In the genomic region with DNA sequence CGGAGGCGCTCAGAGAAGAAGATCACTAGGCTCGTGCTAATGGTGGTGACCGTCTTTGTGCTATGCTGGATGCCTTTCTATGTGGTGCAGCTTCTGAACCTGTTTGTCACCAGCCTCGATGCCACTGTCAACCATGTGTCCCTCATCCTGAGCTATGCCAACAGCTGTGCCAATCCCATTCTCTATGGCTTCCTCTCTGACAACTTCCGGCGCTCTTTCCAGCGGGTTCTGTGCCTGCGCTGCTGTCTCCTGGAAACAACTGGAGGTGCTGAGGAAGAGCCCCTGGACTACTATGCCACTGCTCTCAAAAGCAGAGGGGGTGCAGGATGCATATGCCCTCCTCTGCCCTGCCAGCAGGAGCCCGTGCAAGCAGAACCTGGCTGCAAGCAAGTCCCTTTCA, we compare ENCODE assay signal across 11 mouse cellular contexts. TPM values are rescaled to one million over a fixed set of nuclear protein-coding genes. Genes with fewer than 3 reads are reported as not detected.
DNase-seq lines count a peak whose midpoint lies in the region; ATAC-seq and TF ChIP-seq lines count a peak whose summit lies in the region.
"Had no signal": no experiment of that assay in that cellular context is flagged by ENCODE, and none has a peak within 500 bp of the region (broad histone marks: within the 10 kb centered on the region; RNA-seq: fewer than 3 reads in every experiment).

No protein-coding gene starts in this region.

- WGBS in hindbrain, embryonic 12.5 days: 65% methylated on average over 10 of the region's 10 CpGs
- WGBS in hindbrain, embryonic 11.5 days: 72% methylated on average over 10 of the region's 10 CpGs
- WGBS in forebrain, embryonic 14.5 days: 76% methylated on average over 10 of the region's 10 CpGs
- WGBS in midbrain, embryonic 11.5 days: 69% methylated on average over 10 of the region's 10 CpGs
- 51% methylated on average over 10 of the region's 10 CpGs for WGBS in liver, embryonic 12.5 days (ENCODE audit: insufficient replicate concordance)

- H3K4me2 ChIP-seq in hindbrain, embryonic 12.5 days (replicated peaks): peak overlapping the region; percentile 98
- no peak overlapping the region for H3K4me2 ChIP-seq in hindbrain, embryonic 11.5 days (replicated peaks; ENCODE audit: low read depth, low read length)
- peak overlapping the region; percentile 92 for H3K4me2 ChIP-seq in forebrain, embryonic 14.5 days (ENCODE audit: low read length)
- H3K4me2 ChIP-seq in midbrain, embryonic 11.5 days: no peak overlapping the region
- no peak overlapping the region for H3K4me2 ChIP-seq in liver, embryonic 12.5 days

- H3K9ac ChIP-seq in hindbrain, embryonic 12.5 days: no peak overlapping the region
- H3K9ac ChIP-seq in hindbrain, embryonic 11.5 days (ENCODE audit: low read depth, low read length): no peak overlapping the region
- no peak overlapping the region for H3K9ac ChIP-seq in ES-E14 (ENCODE audit: insufficient read depth, low read depth, low read length, poor library complexity, severe bottlenecking)
- H3K9ac ChIP-seq in forebrain, embryonic 14.5 days (ENCODE audit: low read length): no peak overlapping the region
- no peak overlapping the region for H3K9ac ChIP-seq in midbrain, embryonic 11.5 days (ENCODE audit: low read length)
- no peak overlapping the region for H3K9ac ChIP-seq in liver, embryonic 12.5 days
- H3K9ac ChIP-seq: liver, embryonic 13.5 days had no signal

- 0 out of 2 replicates have a peak overlapping the region, but pooled peaks have one; percentile 61 for H3K4me3 ChIP-seq in hindbrain, embryonic 12.5 days
- H3K4me3 ChIP-seq in hindbrain, embryonic 11.5 days (ENCODE audit: low read depth, low read length): no peak overlapping the region
- peak overlapping the region; percentile 64 to 65; a peak in 2 of 4 replicates for H3K4me3 ChIP-seq in ES-E14 (ENCODE audit: insufficient read depth in 1 of 2, low read depth in 1 of 2, low read length in 2 of 2, poor library complexity in 1 of 2, severe bottlenecking in 1 of 2)
- H3K4me3 ChIP-seq in forebrain, embryonic 14.5 days (ENCODE audit: low read depth, low read length): peak overlapping the region; percentile 50; the same call in 1 of the 2 replicates
- H3K4me3 ChIP-seq in midbrain, embryonic 11.5 days (ENCODE audit: low read depth, low read length): no peak overlapping the region
- no peak overlapping the region for H3K4me3 ChIP-seq in liver, embryonic 12.5 days
- H3K4me3 ChIP-seq: erythroblast, embryonic 14.5 days had no signal

- DNase-seq in hindbrain, embryonic 11.5 days (ENCODE audit: low spot score): no peak
- DNase-seq in ES-E14 (ENCODE audit: low read depth, low spot score): no peak
- DNase-seq in forebrain, embryonic 14.5 days (ENCODE audit: low spot score): no peak
- DNase-seq in midbrain, embryonic 11.5 days (ENCODE audit: low spot score, missing footprints): peak; percentile 83
- no peak for DNase-seq in adrenal gland, adult 18-20 months (ENCODE audit: low spot score in 2 of 2)
- DNase-seq in cerebellum, postnatal 14 days: no peak
- DNase-seq: liver, embryonic 13.5 days had no signal

- ATAC-seq in hindbrain, embryonic 12.5 days (ENCODE audit: low FRiP score): no peak; the same call in 1 of the 2 replicates
- no peak for ATAC-seq in hindbrain, embryonic 11.5 days (ENCODE audit: low FRiP score)
- ATAC-seq in forebrain, embryonic 14.5 days: no peak
- ATAC-seq in midbrain, embryonic 11.5 days (ENCODE audit: low FRiP score): no peak
- no peak for ATAC-seq in liver, embryonic 12.5 days

- H3K36me3 ChIP-seq in hindbrain, embryonic 12.5 days: no peaks in the 10 kb centered on the region
- H3K36me3 ChIP-seq in hindbrain, embryonic 11.5 days (ENCODE audit: control insufficient read depth, insufficient read depth, low read length): no peaks in the 10 kb centered on the region
- H3K36me3 ChIP-seq in ES-E14 (ENCODE audit: control insufficient read depth, insufficient read depth, low read length, poor library complexity, severe bottlenecking): no peaks in the 10 kb centered on the region
- no peaks in the 10 kb centered on the region for H3K36me3 ChIP-seq in forebrain, embryonic 14.5 days (ENCODE audit: control insufficient read depth, insufficient read depth, low read length)
- no peaks in the 10 kb centered on the region for H3K36me3 ChIP-seq in midbrain, embryonic 11.5 days (ENCODE audit: control insufficient read depth, insufficient read depth, low read length)
- no peaks in the 10 kb centered on the region for H3K36me3 ChIP-seq in liver, embryonic 12.5 days
- H3K36me3 ChIP-seq: G1E; liver, embryonic 13.5 days had no signal

- H3K27me3 ChIP-seq in hindbrain, embryonic 12.5 days: peaks cover 44% of the 10 kb centered on the region
- peaks cover 20% of the 10 kb centered on the region for H3K27me3 ChIP-seq in hindbrain, embryonic 11.5 days (ENCODE audit: control insufficient read depth, insufficient read depth, low read length)
- peaks cover 20% of the 10 kb centered on the region for H3K27me3 ChIP-seq in forebrain, embryonic 14.5 days (replicated peaks; ENCODE audit: control insufficient read depth, insufficient read depth, low read length)
- H3K27me3 ChIP-seq in midbrain, embryonic 11.5 days (ENCODE audit: control insufficient read depth, insufficient read depth, low read length): peaks cover 18% of the 10 kb centered on the region
- H3K27me3 ChIP-seq in liver, embryonic 12.5 days (replicated peaks): peaks cover 40% of the 10 kb centered on the region

- in situ Hi-C loops in ES-E14 (cut with MboI; ENCODE audit: low sequenced_read_pairs in 2 of 2, unreplicated experiment in 2 of 2): no loop called here

- peaks cover 12% of the 10 kb centered on the region; the same call in 1 of the 2 replicates for H3K4me1 ChIP-seq in hindbrain, embryonic 12.5 days
- no peaks in the 10 kb centered on the region; the same call in 1 of the 2 replicates for H3K4me1 ChIP-seq in hindbrain, embryonic 11.5 days (replicated peaks; ENCODE audit: control insufficient read depth, insufficient read depth, low read length)
- H3K4me1 ChIP-seq in ES-E14 (ENCODE audit: control insufficient read depth in 2 of 2, insufficient read depth in 2 of 2, low read length in 2 of 2, poor library complexity in 1 of 2): peaks cover 0 to 3% of the 10 kb centered on the region in 2 experiments; a peak in 1 of 4 replicates
- H3K4me1 ChIP-seq in forebrain, embryonic 14.5 days (ENCODE audit: control insufficient read depth, insufficient read depth, low read length): no peaks in the 10 kb centered on the region
- no peaks in the 10 kb centered on the region for H3K4me1 ChIP-seq in midbrain, embryonic 11.5 days (ENCODE audit: control insufficient read depth, insufficient read depth, low read length)
- H3K4me1 ChIP-seq in liver, embryonic 12.5 days: 0 out of 2 replicates have a peak, but pooled peaks cover 5% of the 10 kb centered on the region

- H3K27ac ChIP-seq in hindbrain, embryonic 12.5 days: no peak overlapping the region
- H3K27ac ChIP-seq in hindbrain, embryonic 11.5 days (ENCODE audit: low read depth, low read length): no peak overlapping the region
- H3K27ac ChIP-seq in ES-E14 (ENCODE audit: insufficient read depth, low read depth, low read length, poor library complexity, severe bottlenecking): no peak overlapping the region
- H3K27ac ChIP-seq in forebrain, embryonic 14.5 days (ENCODE audit: low read depth, low read length): no peak overlapping the region
- no peak overlapping the region for H3K27ac ChIP-seq in midbrain, embryonic 11.5 days (ENCODE audit: low read depth, low read length)
- no peak overlapping the region for H3K27ac ChIP-seq in liver, embryonic 12.5 days
- H3K27ac ChIP-seq: liver, embryonic 13.5 days had no signal

- H3K9me3 ChIP-seq in hindbrain, embryonic 12.5 days (replicated peaks): no peaks in the 10 kb centered on the region
- no peaks in the 10 kb centered on the region for H3K9me3 ChIP-seq in hindbrain, embryonic 11.5 days (ENCODE audit: control insufficient read depth, low read length)
- H3K9me3 ChIP-seq in ES-E14 (ENCODE audit: control insufficient read depth, insufficient read depth, low read depth, low read length): no peaks in the 10 kb centered on the region
- no peaks in the 10 kb centered on the region for H3K9me3 ChIP-seq in forebrain, embryonic 14.5 days (replicated peaks; ENCODE audit: control insufficient read depth, low read length)
- H3K9me3 ChIP-seq in midbrain, embryonic 11.5 days (ENCODE audit: control insufficient read depth, low read length): no peaks in the 10 kb centered on the region
- no peaks in the 10 kb centered on the region for H3K9me3 ChIP-seq in liver, embryonic 12.5 days (replicated peaks)
- H3K9me3 ChIP-seq: liver, embryonic 13.5 days had no signal

TF ChIP-seq in ES-E14, 5 proteins besides CTCF, POLR2A, EP300 and RAD21 (continues in another document):
- TF ChIP-seq ZNF384 (IDR thresholded peaks at IDR 0.05; ENCODE audit: low read depth, low read length): no peak

RNA-seq across cellular contexts. Expression of a gene that starts 1.1 kb away (rescaled TPM):
- polyA plus RNA-seq in hindbrain, embryonic 12.5 days (2016; fragmentation: Nextera tagmentation; extraction: Ambion mirVana): 1.7 TPM in 2 replicates
- polyA plus RNA-seq in hindbrain, embryonic 11.5 days (2014; fragmentation: Nextera tagmentation; extraction: Ambion mirVana): 0.75 and 0.85 TPM in 2 replicates
- total RNA-seq in ES-E14 (2012; rRNA removed): 0.42 and 0.98 TPM in 2 replicates
- polyA plus RNA-seq in forebrain, embryonic 14.5 days (2014; fragmentation: Nextera tagmentation; extraction: Ambion mirVana): 1.7 and 2.5 TPM in 2 replicates
- polyA plus RNA-seq in midbrain, embryonic 11.5 days (2014; fragmentation: Nextera tagmentation; extraction: Ambion mirVana): 1.4 and 2.2 TPM in 2 replicates
- polyA plus RNA-seq in liver, embryonic 12.5 days (2016; fragmentation: Nextera tagmentation; extraction: Ambion mirVana): 0.25 and 0.30 TPM in 2 replicates
- under 1 TPM in 1 of 2 experiments, not detected in 1; 0.35 TPM for total RNA-seq in adrenal gland, adult 18-20 months (2021)
- total RNA-seq: G1E had no signal
- polyA plus RNA-seq: erythroblast, embryonic 14.5 days; G1E; liver, embryonic 13.5 days had no signal

RNA-seq across cellular contexts. Expression of a gene that starts 11.8 kb away (rescaled TPM):
- polyA plus RNA-seq in hindbrain, embryonic 12.5 days (2016; fragmentation: Nextera tagmentation; extraction: Ambion mirVana): 13.4 and 16.6 TPM in 2 replicates
- polyA plus RNA-seq in hindbrain, embryonic 11.5 days (2014; fragmentation: Nextera tagmentation; extraction: Ambion mirVana): 6.8 and 7.4 TPM in 2 replicates
- 1.5 and 4.6 TPM in 2 replicates for total RNA-seq in ES-E14 (2012; rRNA removed)
- polyA plus RNA-seq in forebrain, embryonic 14.5 days (2014; fragmentation: Nextera tagmentation; extraction: Ambion mirVana): 7.2 and 9.0 TPM in 2 replicates
- 16.3 and 21.0 TPM in 2 replicates for polyA plus RNA-seq in midbrain, embryonic 11.5 days (2014; fragmentation: Nextera tagmentation; extraction: Ambion mirVana)
- polyA plus RNA-seq in liver, embryonic 12.5 days (2016; fragmentation: Nextera tagmentation; extraction: Ambion mirVana): 3.2 and 3.7 TPM in 2 replicates
- total RNA-seq in adrenal gland, adult 18-20 months (2021): 10 to 100 TPM; 31.2 to 46.2 TPM
- total RNA-seq: G1E had no signal
- polyA plus RNA-seq: erythroblast, embryonic 14.5 days; G1E had no signal

RNA-seq across cellular contexts. Expression of a gene that starts 47.2 kb away (rescaled TPM):
- 7.0 and 7.4 TPM in 2 replicates for polyA plus RNA-seq in hindbrain, embryonic 12.5 days (2016; fragmentation: Nextera tagmentation; extraction: Ambion mirVana)
- polyA plus RNA-seq in hindbrain, embryonic 11.5 days (2014; fragmentation: Nextera tagmentation; extraction: Ambion mirVana): 6.2 and 7.5 TPM in 2 replicates
- 0.11 and 0.40 TPM in 2 replicates for total RNA-seq in ES-E14 (2012; rRNA removed)
- 8.5 and 8.6 TPM in 2 replicates for polyA plus RNA-seq in forebrain, embryonic 14.5 days (2014; fragmentation: Nextera tagmentation; extraction: Ambion mirVana)
- polyA plus RNA-seq in midbrain, embryonic 11.5 days (2014; fragmentation: Nextera tagmentation; extraction: Ambion mirVana): 5.9 and 7.3 TPM in 2 replicates
- 3.2 and 3.3 TPM in 2 replicates for polyA plus RNA-seq in liver, embryonic 12.5 days (2016; fragmentation: Nextera tagmentation; extraction: Ambion mirVana)
- 10 to 100 TPM; 17.0 to 30.3 TPM for total RNA-seq in adrenal gland, adult 18-20 months (2021)

Comparison
In these comparisons a context has a peak if more than half of its experiments do, and no peak if none do; other contexts are left out.
1. H3K4me2 ChIP-seq: peak in hindbrain, embryonic 12.5 days (single experiment) and forebrain, embryonic 14.5 days (single experiment); none in hindbrain, embryonic 11.5 days (single experiment), midbrain, embryonic 11.5 days (single experiment) and liver, embryonic 12.5 days (single experiment).
2. H3K4me3 ChIP-seq: peak in hindbrain, embryonic 12.5 days (single experiment), ES-E14 (2 of 2) and forebrain, embryonic 14.5 days (single experiment); none in hindbrain, embryonic 11.5 days (single experiment), midbrain, embryonic 11.5 days (single experiment) and liver, embryonic 12.5 days (single experiment).